Mouse (Mus musculus) liver, embryonic 15.5 days (tissue): ENCODE measurements at regions not wholly inside any gene's neighbourhood (a gene's known extent, or its start where the extent isn't known, plus 50 kb on each side); places are given as distances from the start of the nearest gene placed in this dataset.

ENCODE experiments used
- ATAC-seq: fragments of 200-750 bp; cut with Nextera tagmentation; 2 replicates; pipeline ENCODE4 v1.8.0; 2017; ENCODE audit warnings: moderate number of reproducible peaks, mild to moderate bottlenecking, moderate library complexity; ENCODE audit not compliant: insufficient read depth
- H3K27ac ChIP-seq: fragments of 300-500 bp; sonication (generic); replicated peaks from 2 replicates; pipeline ENCODE4 v1.5.1; 2015; ENCODE audit warnings: mild to moderate bottlenecking, inconsistent platforms
- H3K27me3 ChIP-seq: fragments of 300-500 bp; sonication (generic); 2 replicates; pipeline ENCODE4 v1.6.1; 2015; ENCODE audit warnings: mild to moderate bottlenecking, inconsistent platforms
- H3K36me3 ChIP-seq: fragments of 300-500 bp; sonication (generic); replicated peaks from 2 replicates; pipeline ENCODE4 v1.6.1; 2015; ENCODE audit warnings: moderate library complexity, mild to moderate bottlenecking, inconsistent platforms
- H3K4me1 ChIP-seq: fragments of 300-500 bp; sonication (generic); replicated peaks from 2 replicates; pipeline ENCODE4 v1.6.1; 2015; ENCODE audit warnings: inconsistent platforms
- H3K4me2 ChIP-seq: fragments of 300-500 bp; sonication (generic); 2 replicates; pipeline ENCODE4 v1.6.1; 2015; ENCODE audit warnings: moderate library complexity, mild to moderate bottlenecking, inconsistent platforms
- H3K4me3 ChIP-seq: fragments of 300-500 bp; sonication (generic); replicated peaks from 2 replicates; pipeline ENCODE4 v1.5.1; 2015; ENCODE audit warnings: mild to moderate bottlenecking, inconsistent platforms
- H3K9ac ChIP-seq: fragments of 300-500 bp; sonication (generic); 2 replicates; pipeline ENCODE4 v1.6.1; 2015; ENCODE audit warnings: moderate library complexity, mild to moderate bottlenecking, inconsistent platforms
- H3K9me3 ChIP-seq: fragments of 300-500 bp; sonication (generic); replicated peaks from 2 replicates; pipeline ENCODE4 v1.6.1; 2016; ENCODE audit warnings: inconsistent platforms
- WGBS: fragments of 180-500 bp; shearing (Covaris S2); methylation state at CpG from one replicate; pipeline ENCODE4 v1.1.7; 2015; ENCODE audit warnings: mixed read lengths; ENCODE audit not compliant: insufficient replicate concordance; 5-methylcytosine and 5-hydroxymethylcytosine counted together

GRCm38 (mm10) chr10:21755717-21756116 lies 126.3 kb upstream of the Sgk1 start:
- Histone ChIP-seq H3K27me3 (no peaks in the 10 kb centered on the region), H3K27ac (no peak overlapping the region), H3K4me3 (no peak overlapping the region), H3K9me3 (no peaks in the 10 kb centered on the region), H3K4me1 (no peaks in the 10 kb centered on the region), H3K36me3 (no peaks in the 10 kb centered on the region), H3K4me2 (no peak overlapping the region), H3K9ac (no peak overlapping the region)
- no peak for ATAC-seq
- WGBS: 66% methylated on average over 4 of the region's 4 CpGs

GRCm38 (mm10) chr10:21756811-21757210 lies 125.2 kb upstream of the Sgk1 start:
- H3K27me3 ChIP-seq: no peaks in the 10 kb centered on the region
- no peak overlapping the region for H3K4me3 ChIP-seq
- H3K9ac ChIP-seq: no peak overlapping the region
- WGBS: 65% methylated on average over 7 of the region's 7 CpGs
- no peaks in the 10 kb centered on the region for H3K36me3 ChIP-seq
- no peak for ATAC-seq
- H3K27ac ChIP-seq: no peak overlapping the region
- no peaks in the 10 kb centered on the region for H3K4me1 ChIP-seq
- H3K4me2 ChIP-seq: no peak overlapping the region
- H3K9me3 ChIP-seq: no peaks in the 10 kb centered on the region

GRCm38 (mm10) chr10:21758122-21758521 lies 123.9 kb upstream of the Sgk1 start:
- H3K9ac ChIP-seq: no peak overlapping the region
- H3K9me3 ChIP-seq: no peaks in the 10 kb centered on the region
- H3K4me2 ChIP-seq: no peak overlapping the region
- no peak for ATAC-seq
- H3K27ac ChIP-seq: no peak overlapping the region
- no peaks in the 10 kb centered on the region for H3K27me3 ChIP-seq
- no peak overlapping the region for H3K4me3 ChIP-seq
- H3K4me1 ChIP-seq: no peaks in the 10 kb centered on the region
- H3K36me3 ChIP-seq: no peaks in the 10 kb centered on the region
- WGBS: 49% methylated on average over 6 of the region's 6 CpGs

DNA sequence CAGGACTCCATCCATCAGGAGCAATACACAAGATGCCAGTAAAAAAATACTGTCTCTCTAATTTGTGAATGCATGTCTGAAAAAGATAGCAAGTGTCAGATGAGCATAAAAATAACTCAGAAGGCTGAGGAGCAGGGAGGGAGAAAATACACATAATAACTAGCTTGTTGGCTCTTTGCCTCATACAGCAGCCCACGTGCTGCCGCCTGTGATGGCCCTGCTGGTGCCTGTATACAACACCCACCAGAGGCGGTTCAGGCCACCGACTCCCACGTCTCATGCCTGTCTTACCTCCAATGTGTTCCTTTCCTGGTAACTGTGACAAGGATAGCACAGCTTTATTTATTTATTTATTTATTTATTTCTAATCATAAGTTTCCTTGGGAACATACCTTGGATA lies 119.5 kb upstream of the Sgk1 start:
- no peak overlapping the region for H3K4me2 ChIP-seq
- no peaks in the 10 kb centered on the region for H3K36me3 ChIP-seq
- WGBS: 81% methylated on average over 5 of the region's 5 CpGs
- H3K27me3 ChIP-seq: no peaks in the 10 kb centered on the region
- no peaks in the 10 kb centered on the region for H3K9me3 ChIP-seq
- H3K4me1 ChIP-seq: no peaks in the 10 kb centered on the region
- H3K27ac ChIP-seq: no peak overlapping the region
- no peak overlapping the region for H3K4me3 ChIP-seq
- ATAC-seq: no peak
- H3K9ac ChIP-seq: no peak overlapping the region

DNA sequence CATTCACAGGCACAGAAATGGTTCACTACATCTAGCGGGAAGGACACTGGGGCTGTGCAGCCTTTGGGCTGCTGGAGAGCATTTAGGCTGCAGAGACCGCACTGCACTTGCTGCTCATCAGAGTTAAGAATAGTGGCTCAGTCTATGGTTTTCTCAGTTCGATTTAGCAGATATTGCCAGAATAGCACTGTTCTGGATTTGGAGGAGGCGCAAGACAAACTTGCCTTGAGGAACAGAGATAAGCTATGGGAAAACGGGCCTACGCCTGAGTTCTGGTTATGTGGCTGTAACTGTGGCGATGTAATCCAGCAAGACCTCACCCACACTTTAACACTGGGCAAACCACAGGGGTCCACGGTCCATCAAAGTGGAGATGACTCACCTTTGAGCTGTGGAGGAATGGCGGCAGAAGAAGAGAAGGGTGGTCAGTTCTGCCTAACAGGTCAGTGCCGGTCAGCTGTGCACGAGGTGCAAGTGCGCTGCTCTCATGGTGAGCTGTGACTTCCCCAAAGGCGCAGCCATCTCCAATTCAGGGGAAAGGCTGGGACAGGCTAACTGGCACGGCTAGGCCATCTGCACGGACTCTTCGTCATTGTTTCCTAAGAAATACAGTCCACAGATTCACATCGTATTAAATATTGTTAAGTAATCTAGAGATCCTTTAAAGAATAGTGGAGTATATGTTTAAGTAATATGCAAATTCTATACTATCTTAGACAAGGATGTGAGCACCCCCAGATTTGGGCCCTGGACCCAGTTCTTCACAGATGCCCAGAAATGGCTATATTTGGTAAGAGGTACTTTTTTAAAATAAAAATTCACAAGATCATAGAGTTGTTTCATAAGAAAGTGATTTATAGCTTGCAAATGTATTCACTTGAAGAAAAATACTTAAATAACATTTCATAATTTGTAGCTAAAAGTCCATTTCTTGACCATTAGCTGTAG lies 118.7 kb upstream of the Sgk1 start:
- Histone ChIP-seq H3K27ac (no peak overlapping the region), H3K4me3 (no peak overlapping the region), H3K27me3 (no peaks in the 10 kb centered on the region), H3K36me3 (no peaks in the 10 kb centered on the region), H3K9me3 (no peaks in the 10 kb centered on the region), H3K4me2 (no peak overlapping the region), H3K9ac (no peak overlapping the region), H3K4me1 (no peaks in the 10 kb centered on the region)
- 79% methylated on average over 17 of the region's 17 CpGs for WGBS
- ATAC-seq: no peak

GRCm38 (mm10) chr10:21764090-21764489 lies 117.9 kb upstream of the Sgk1 start:
- no peaks in the 10 kb centered on the region for H3K9me3 ChIP-seq
- no peaks in the 10 kb centered on the region for H3K36me3 ChIP-seq
- H3K9ac ChIP-seq: no peak overlapping the region
- no peak overlapping the region for H3K27ac ChIP-seq
- H3K27me3 ChIP-seq: no peaks in the 10 kb centered on the region
- H3K4me2 ChIP-seq: no peak overlapping the region
- ATAC-seq: no peak
- 71% methylated on average over 8 of the region's 8 CpGs for WGBS
- no peak overlapping the region for H3K4me3 ChIP-seq
- H3K4me1 ChIP-seq: no peaks in the 10 kb centered on the region

DNA sequence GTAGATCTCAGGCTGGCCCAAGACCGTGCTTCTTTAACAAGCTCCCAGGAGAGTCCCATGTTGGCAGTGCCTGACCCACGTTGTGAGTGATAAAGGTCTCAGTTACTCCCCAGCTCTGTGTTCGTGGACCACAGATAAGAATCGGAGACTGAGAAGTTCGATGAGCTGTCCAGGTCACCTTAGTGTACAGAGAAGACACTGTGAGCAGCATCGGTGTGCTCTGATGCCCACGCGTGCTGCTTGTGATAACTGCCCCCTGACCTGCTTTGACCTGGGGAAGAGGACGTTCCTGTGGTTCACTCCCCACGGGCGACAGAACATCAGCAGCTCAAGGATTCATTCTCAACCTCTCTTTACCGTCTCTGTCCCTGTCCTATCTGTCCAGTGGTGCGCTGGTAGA lies 117.1 kb upstream of the Sgk1 start:
- H3K27ac ChIP-seq: no peak overlapping the region
- no peak overlapping the region for H3K4me2 ChIP-seq
- ATAC-seq: no peak

DNA sequence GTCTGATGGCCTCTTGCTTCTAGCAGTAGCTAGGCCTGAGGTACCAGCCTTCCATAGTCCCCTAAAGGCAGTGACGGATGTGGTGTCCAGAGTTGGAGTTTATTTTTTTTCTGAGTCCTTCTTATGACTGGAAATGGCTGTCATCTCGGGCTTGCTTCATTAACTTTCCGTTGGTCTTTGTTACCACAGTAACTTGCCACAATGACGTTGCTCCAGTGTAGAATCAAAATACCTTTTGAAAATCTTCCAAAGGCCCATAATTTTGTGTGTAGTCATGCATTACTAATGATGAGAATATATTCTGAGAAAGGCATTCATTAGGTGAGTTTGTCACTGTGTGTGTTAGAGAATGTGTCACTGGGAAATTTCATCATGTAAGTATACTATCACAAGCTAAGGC lies 108.4 kb upstream of the Sgk1 start:
- no peak for ATAC-seq
- H3K9ac ChIP-seq: no peak overlapping the region
- H3K36me3 ChIP-seq: no peaks in the 10 kb centered on the region
- H3K9me3 ChIP-seq: no peaks in the 10 kb centered on the region
- no peaks in the 10 kb centered on the region; the same call in 1 of the 2 replicates for H3K4me1 ChIP-seq
- H3K4me2 ChIP-seq: no peak overlapping the region
- no peak overlapping the region for H3K27ac ChIP-seq
- H3K27me3 ChIP-seq: no peaks in the 10 kb centered on the region
- WGBS: 61% methylated on average over 4 of the region's 4 CpGs
- no peak overlapping the region for H3K4me3 ChIP-seq

More for the DNA sequence above, 117.1 kb upstream of the Sgk1 start:
- 59% methylated on average over 13 of the region's 13 CpGs for WGBS
- H3K9me3 ChIP-seq: no peaks in the 10 kb centered on the region
- no peak overlapping the region for H3K4me3 ChIP-seq
- no peak overlapping the region for H3K9ac ChIP-seq
- H3K36me3 ChIP-seq: no peaks in the 10 kb centered on the region
- no peaks in the 10 kb centered on the region for H3K4me1 ChIP-seq
- H3K27me3 ChIP-seq: no peaks in the 10 kb centered on the region

GRCm38 (mm10) chr10:21775441-21775840 lies 106.5 kb upstream of the Sgk1 start:
- no peaks in the 10 kb centered on the region for H3K9me3 ChIP-seq
- H3K4me2 ChIP-seq: no peak overlapping the region
- ATAC-seq: no peak
- no peaks in the 10 kb centered on the region; the same call in 1 of the 2 replicates for H3K4me1 ChIP-seq
- WGBS: 71% methylated on average over 5 of the region's 5 CpGs
- H3K27me3 ChIP-seq: no peaks in the 10 kb centered on the region
- H3K4me3 ChIP-seq: no peak overlapping the region
- H3K9ac ChIP-seq: no peak overlapping the region
- no peaks in the 10 kb centered on the region for H3K36me3 ChIP-seq
- no peak overlapping the region for H3K27ac ChIP-seq

DNA sequence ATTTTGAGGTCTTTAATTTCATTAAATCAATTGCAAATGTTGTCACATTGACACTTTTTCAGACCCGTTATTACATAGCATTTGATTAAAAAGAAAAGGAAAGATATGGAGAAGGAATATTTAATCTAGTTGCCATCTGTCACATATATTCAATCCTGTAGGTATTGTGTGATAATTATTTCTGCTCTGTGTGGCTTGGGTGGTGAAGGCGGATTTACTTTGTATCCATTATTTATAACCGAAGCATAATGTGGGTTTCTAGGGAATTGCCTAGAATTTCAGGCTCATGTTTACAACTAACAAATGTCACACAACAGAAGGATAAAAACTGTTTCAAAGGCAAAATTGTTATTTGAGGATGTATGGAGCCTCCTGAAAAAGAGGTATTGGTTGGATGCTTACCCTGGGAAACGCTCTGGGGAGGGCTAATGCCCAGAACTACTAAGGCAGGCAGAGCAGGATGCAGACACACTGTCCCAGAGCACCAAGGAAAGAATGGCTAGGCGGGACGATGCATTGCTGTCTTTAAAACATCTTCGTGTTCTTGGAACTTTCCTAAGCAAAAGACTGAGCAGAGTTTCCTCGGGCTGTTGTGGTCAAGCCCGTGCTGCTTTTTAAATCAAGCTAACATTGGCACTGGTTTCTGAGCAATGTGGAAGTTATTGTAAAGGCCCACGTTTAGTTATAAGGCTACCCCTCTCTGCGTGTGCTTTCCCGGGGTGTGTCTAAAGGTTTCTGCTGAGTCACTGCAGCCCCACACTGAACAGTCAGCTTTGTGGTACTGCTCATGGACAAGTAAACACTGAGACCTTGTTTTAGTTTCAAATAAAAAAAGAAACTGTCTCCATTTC lies 105.8 kb upstream of the Sgk1 start:
- H3K9me3 ChIP-seq: no peaks in the 10 kb centered on the region
- ATAC-seq: no peak
- WGBS: 45% methylated on average over 12 of the region's 12 CpGs
- no peaks in the 10 kb centered on the region; the same call in 1 of the 2 replicates for H3K4me1 ChIP-seq
- no peaks in the 10 kb centered on the region for H3K36me3 ChIP-seq
- H3K9ac ChIP-seq: no peak overlapping the region
- no peaks in the 10 kb centered on the region for H3K27me3 ChIP-seq
- H3K27ac ChIP-seq: no peak overlapping the region
- no peak overlapping the region for H3K4me2 ChIP-seq
- H3K4me3 ChIP-seq: no peak overlapping the region

GRCm38 (mm10) chr10:21776762-21777080 lies 105.3 kb upstream of the Sgk1 start:
- no peaks in the 10 kb centered on the region for H3K36me3 ChIP-seq
- H3K9ac ChIP-seq: no peak overlapping the region
- no peak overlapping the region for H3K4me2 ChIP-seq
- H3K4me3 ChIP-seq: no peak overlapping the region
- no peaks in the 10 kb centered on the region for H3K9me3 ChIP-seq
- 70% methylated on average over 8 of the region's 8 CpGs for WGBS
- H3K27ac ChIP-seq: no peak overlapping the region
- no peaks in the 10 kb centered on the region; the same call in 1 of the 2 replicates for H3K4me1 ChIP-seq
- H3K27me3 ChIP-seq: no peaks in the 10 kb centered on the region
- no peak for ATAC-seq
